Mouse (Mus musculus): ENCODE results near the gene Trp53rka.
"Not testable (repeated sequence)": the region's sequence is repeated elsewhere in the genome, so short reads cannot be mapped to it uniquely, and the experiment has no call there.

The Trp53rka gene

DNA sequence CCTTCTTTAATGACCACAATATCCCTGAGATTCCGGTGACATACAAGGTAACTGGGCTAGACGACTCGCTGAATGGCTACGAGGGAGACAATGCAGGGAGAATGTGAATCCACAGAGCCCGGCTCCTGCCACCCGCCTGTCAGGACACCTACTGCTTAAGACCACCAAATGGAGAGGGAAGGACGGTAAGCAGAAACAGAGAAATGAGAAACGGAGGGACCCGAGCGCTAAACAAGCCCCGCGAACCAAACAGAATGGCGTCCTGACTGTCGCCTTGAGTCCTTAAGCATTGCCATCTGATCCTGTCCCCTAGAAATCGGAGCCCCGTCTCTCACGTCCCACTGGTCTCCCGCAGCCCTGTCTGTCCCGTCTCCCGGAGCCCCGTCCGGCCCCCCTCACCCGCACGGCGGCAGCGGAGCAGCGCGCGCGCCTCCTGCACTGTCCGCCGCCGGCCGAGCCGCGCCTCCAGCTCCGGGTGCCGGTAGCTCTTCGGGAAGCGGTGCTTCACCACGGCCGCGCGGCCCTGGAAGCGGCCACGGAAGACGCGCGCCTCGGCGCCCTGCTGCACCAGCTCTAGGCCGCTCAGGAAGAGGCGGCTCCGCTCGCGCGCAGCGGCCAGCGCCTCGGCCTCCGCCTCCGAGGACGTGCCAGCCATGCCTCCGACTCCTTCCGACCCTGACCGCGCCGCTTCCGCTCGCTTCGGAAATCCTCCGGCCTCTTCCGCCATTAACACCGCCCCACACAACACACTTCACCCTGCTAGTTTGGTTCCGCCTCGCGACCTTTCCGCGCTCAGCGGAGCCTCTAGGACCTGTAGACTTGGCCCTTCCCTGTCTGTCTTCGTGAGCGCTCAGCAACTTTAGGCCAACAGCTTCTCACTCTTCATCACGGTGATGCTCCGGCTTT, at the start of gene Trp53rka:
Gene Trp53rka, minus strand, starts transcription at position 677 of the 906 bp plus-strand sequence.
- peak; percentile 41 to 68 for DNase-seq (ENCODE audit: low spot score in 2 of 2)

DNA sequence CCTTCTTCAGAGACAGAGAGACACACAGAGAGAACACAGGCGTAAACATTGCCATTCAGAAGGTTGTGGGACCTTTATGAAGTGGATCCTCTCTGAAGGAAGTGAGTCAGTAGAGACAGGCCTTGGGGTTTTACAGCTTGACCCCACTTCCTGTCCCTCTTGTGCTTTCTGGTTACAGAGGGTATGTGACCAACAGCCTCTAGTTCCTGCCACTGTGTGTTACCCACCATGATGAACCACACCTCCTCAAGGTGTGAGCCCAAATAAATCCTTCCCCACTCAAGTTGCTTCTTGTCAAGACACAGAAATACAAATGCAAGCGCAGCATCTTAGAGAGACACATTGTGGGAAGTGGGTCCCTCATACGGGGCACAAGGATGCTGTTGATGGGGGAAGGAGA, 47.9 kb upstream of the Trp53rka start:
- no peak for DNase-seq (ENCODE audit: low spot score in 2 of 2)

DNA sequence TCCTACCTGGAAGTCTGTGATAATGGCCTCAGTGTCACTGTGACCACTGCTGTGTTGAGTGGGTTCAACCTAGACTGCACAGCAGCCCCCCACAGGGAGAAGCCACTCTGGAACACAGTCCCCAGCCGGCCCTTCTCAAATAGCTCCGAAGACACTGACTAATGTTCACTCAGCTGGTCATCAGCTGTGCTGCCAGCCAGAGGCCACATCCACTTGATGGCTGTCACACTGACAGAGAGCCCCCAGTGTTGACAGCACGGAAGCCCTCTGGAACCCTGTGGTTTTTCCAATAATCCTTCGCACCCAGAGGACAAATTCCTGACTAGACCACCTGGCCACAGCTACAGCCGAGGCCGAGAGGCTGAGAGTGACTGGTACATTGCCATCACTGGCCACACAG, 40.7 kb upstream of the Trp53rka start:
- DNase-seq (ENCODE audit: low spot score in 2 of 2), result no peak

DNA sequence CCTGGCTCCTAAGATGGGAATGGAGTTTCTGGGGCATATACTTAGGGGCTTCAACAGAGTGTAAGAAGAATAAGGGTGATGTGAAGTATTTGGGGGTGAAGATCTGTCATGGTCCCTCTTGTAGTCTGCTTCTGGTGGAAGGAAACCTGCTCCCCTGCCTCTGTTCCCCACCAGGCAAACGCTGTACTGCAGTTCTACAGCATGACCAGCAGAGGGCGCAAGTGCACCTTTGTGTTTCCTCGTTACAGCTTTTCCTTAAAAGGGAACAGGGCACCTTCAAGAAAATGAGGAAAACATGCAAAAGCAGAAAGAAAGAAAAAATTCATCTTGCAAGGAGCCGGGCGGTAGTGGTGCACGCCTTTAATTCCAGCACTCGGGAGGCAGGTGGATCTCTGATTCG, 36.0 kb upstream of the Trp53rka start:
- peak in 1 of 2 experiments; percentile 22 for DNase-seq (ENCODE audit: low spot score in 2 of 2)

DNA sequence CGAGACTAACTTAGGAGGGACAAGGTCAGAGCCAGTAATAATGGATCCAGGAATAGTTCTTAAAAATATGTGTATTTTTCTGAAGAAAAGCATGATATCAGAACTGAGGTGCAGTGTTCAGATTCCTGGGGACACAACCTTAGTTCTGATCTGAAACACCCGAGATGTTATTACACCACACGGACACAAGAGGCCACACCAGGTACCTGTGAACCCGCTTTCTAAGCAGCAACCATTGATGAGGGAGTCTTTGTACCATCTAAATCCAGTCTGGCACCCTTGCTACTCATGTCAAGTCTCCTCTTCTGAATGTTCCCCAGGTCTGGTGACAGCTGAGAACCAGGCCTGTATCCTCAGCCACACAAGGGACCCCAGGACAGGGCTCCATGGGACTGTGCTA, 32.5 kb upstream of the Trp53rka start:
- no peak for DNase-seq (ENCODE audit: low spot score in 2 of 2)

DNA sequence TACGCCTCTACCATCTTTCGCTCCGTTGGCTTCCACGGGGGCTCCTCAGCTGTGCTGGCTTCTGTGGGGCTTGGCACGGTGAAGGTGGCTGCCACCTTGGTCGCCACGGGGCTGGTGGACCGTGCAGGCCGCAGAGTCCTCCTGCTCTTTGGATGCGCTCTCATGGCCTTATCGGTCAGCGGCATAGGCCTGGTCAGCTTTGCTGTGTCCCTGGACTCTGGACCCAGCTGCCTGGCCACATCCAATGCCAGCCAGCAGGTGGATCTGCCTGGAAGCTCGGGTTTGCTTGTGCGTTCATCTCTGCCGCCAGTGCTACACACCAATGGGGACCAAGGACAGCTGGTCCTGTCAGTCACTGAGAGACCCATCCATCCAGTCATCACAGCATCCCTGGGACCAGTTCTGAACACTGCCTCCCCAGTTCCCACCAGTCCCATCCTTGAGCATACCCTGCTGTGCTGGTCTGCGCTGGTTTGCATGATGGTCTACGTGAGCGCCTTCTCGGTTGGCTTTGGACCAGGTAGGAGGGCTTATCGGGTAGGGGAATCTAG, 22.1 kb upstream of the Trp53rka start:
- no peak for DNase-seq (ENCODE audit: low spot score in 2 of 2)

DNA sequence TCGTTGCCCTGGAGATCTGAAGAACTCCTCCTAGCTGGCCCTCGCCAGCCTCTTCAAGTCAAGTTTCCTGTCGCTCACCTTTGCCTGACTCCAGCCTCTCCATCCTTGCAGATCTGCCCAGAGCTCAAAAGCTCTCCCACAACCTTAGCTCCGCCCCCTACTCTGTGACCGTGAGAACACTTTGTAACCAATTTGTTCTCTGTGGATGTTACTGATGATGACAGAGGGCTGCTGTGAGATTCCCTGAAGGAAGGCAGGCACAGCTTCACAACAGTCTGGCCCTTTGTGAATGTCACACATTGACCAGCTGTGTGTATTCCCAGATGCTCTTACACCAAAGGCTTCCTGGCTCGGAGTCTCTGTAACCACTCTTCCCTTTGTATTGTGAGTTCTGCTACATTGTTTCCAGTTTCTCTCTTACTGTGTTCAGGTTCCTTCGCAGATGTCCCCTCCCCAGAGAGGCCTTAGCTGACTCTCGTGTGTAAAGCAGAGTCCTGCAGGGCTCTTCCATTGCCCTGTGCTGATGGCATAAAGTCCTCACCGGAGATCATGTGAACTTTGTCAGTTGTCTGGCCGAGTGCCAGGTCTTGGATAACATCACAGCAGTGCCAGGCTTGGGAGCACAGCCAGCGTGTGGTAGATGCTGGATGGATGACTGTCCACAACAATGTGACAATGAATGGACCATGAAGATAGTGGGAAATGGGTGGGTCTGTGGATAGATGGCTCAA, 19.9 kb upstream of the Trp53rka start:
- DNase-seq (ENCODE audit: low spot score in 2 of 2), result no peak

DNA sequence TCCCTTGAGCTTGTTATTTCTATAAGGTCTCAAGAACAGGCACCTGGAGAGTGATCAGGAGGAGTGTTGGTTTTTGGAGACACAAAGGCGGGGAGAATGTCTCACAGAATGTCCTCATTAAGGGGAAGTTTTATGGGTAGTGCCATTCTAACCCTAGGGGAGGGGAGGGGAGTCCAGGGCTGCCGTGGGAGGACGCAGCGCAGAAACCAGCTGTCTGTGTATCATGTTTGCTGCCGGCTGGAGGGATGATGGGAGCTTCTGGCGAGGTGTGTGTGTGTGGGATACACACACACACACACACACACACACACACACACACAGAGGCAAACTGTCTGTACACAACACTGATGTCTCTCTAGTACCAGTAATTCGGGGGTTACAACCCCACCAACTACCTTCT, 19.3 kb upstream of the Trp53rka start:
- no peak for DNase-seq (ENCODE audit: low spot score in 2 of 2)

DNA sequence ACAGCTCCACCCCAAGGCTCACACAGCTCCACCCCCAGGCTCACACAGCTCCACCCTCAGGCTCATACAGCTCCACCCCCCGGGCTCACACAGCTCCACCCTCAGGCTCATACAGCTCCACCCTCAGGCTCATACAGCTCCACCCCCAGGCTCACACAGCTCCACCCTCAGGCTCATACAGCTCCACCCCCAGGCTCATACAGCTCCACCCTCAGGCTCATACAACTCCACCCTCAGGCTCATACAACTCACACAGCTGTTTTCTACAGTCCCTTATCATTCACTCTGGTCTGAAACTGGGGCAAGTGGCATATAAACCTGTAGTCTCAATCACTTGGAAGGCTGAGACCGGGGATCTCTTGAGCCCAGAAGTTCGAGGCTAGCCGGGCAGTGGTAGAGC, 18.4 kb upstream of the Trp53rka start:
- DNase-seq (ENCODE audit: low spot score in 2 of 2), result not testable (repeated sequence)

DNA sequence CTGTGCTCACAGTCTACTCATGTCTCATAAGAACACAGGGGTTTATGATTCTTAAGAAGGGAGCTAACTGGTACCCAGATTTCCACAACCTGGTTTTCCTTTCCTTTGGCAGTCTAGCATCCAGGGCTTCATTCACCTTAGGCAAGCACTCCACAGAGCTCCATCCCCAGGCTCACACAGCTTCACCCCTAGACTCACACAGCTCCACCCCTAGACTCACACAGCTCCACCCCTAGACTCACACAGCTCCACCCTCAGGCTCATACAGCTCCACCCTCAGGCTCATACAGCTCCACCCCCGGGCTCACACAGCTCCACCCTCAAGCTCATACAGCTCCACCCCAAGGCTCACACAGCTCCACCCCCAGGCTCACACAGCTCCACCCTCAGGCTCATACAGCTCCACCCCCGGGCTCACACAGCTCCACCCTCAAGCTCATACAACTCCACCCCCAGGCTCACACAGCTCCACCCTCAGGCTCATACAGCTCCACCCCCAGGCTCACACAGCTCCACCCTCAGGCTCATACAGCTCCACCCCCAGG, 17.9 kb upstream of the Trp53rka start:
- not testable (repeated sequence) for DNase-seq (ENCODE audit: low spot score in 2 of 2)

DNA sequence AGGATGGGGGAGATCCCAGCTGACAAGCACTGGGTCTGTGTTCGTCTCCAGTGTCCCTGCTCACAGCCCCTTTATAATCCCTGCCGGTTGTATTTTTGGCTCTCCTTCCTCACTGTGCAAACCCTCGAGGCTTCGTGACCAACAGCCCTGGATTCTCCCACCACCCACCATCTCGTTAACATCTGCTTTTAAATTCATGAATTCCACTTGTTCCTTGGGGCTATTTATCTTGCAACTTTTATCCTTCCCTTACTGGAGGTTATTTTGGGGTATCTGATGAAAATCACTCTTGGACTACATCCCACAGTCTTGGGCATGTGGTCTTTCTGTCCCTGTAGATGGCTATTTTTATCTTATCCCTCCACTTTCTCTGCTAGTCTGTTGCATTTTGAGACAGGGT, 17.3 kb upstream of the Trp53rka start:
- no peak for DNase-seq (ENCODE audit: low spot score in 2 of 2)

DNA sequence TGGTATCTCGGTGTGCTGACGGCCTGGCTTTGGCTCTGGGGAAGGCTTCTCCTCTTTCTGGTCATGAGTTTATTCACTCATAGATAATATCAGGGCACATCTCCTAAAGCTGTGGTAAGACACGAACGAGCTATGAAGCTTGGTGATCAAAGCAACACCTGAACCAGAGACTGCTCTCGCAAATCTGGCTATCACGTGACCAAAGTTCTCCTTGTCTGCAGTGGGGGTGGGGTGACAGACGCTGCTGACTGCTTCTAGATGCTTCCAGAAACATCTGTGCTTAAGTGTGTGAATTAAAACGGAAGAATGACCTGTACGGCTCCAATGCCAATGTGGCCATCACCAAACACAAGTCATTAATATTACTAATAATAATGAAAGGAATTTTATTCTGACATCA, 16.6 kb upstream of the Trp53rka start:
- no peak for DNase-seq (ENCODE audit: low spot score in 2 of 2)

DNA sequence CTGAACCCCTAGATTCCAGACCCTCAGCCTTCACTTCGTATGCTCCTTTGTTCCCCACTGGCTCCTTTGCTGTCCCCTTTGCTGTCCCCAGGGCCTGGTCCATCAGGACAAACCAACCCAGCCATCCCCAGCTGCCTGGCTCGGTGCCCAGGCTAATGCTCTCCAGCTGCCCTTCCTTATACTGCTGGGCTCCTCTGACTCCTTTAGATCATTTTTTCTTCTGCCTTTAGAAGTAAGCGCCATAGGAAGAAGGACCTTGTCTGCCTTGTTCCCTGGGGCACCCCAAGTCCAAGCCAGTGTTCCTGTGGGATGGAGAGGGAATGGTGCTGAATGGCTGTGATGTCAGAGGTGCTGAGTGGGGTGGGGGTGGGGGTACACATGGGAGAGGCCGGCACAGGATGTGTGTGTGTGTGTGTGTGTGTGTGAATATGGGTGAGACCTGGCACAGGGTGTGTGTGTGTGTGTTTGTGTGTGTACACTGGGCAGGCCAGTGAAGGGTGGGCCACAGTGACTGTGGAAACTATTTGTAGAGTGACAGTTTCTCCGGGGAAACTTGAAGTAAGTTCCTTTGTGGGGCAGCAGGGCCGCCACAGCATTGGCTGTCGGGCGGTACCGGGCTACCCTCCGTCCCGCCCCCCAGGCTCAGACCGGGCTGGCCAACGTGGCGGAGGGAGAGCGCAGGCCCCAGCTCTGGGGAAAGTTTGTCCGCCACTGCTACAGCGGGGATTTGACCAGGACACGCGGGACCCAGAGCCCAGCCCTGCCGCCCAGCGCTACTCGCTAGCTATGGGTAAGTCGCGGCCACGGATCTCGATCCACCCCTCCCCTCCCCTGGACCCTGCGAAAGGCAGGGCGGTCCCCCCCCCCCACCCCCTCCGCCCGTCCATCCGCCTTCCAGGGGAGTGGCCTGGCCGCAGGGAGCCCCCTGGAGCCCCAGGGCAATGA, 10.4 kb upstream of the Trp53rka start, which contains the start of gene Slc2a10:
Gene Slc2a10, plus strand, starts transcription at position 529 of the 945 bp plus-strand sequence.
- no peak for DNase-seq (ENCODE audit: low spot score in 2 of 2)

DNA sequence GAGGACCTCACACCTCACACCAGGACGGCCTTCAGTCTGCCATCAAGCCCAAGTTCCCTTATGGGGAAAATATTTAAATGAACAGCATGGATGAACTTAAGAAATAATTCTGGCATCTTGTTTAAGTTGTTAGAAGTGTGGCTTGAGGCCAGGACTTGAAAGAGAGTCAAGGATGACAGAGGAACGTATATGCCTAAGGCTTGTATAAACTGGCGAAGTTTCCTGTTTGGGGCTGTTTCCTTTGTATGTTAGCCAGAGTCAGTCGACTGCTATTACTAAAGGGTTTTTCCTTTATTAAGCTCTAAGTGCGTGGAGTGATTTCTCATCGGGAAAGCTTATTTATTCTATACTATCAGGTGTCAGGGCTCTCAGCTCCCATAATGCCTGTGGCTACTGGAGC, 5.7 kb upstream of the Trp53rka start:
- no peak for DNase-seq (ENCODE audit: low spot score in 2 of 2)

DNA sequence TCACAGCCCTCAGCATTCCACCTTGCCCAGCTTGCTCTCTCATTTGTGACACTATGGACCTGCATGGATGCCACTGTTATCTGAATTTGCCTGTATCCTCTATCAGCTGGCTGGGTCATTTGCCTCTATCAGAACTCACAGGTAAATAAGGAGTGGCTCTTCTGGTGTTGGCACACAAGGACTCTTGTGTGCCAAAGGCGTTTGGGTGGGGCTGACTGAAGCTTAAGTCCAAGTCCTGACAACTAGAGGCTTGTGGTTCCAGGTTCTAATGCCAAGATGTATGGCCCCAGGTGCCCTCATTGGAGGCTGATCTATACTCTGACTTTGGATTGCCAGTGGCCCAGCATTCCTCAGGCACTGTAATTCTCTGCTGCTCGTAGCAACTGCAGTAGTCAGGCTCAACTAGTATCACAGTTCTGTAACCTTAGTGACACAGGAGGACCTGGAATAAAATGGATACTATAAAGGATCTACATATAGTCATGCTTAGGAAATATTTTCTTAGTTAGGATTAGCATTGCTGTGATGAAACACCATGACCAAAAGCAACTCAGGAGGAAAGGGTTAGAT, 4.7 kb upstream of the Trp53rka start:
- no peak for DNase-seq (ENCODE audit: low spot score in 2 of 2)

DNA sequence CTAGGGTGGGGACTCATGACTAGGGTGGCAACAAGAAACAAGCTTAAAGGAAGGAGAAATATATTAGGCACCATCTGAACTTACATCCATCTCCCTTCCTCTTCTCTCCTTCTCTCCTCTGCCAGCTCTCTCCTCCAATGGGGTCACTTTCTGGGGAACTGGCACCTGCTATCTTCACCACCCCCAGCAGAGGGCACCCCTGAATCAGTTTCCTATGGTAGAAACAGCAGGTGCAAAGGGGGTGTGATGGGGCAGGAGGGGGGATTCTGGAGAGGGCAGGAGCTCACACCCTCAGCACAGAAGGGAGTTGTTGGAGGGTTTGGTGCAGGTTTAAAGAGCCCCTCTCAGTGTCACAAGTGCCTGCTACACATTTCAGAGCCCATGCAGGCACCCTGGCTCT, 3.1 kb upstream of the Trp53rka start:
- DNase-seq (ENCODE audit: low spot score in 2 of 2), result peak in 1 of 2 experiments; percentile 42

DNA sequence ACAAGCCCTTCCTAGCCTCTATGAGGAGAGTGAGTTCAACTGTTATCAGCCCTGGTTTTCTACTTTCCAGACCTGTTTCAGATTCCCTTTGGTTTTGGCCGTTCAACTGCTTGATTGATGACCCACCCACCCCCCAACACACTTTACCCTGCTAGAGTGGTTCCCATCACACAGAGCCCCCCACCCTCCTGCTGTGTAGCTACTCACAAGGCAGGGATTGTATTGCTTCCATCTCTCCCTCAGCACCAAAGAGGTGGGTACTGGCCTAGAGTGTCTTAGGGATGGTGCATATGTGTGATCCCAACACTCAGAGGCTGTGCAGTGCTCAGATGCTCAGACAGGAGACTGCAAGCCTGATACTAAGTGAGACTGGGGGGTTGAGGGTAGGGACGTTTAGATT, 1.4 kb upstream of the Trp53rka start:
- DNase-seq (ENCODE audit: low spot score in 2 of 2), result no peak

DNA sequence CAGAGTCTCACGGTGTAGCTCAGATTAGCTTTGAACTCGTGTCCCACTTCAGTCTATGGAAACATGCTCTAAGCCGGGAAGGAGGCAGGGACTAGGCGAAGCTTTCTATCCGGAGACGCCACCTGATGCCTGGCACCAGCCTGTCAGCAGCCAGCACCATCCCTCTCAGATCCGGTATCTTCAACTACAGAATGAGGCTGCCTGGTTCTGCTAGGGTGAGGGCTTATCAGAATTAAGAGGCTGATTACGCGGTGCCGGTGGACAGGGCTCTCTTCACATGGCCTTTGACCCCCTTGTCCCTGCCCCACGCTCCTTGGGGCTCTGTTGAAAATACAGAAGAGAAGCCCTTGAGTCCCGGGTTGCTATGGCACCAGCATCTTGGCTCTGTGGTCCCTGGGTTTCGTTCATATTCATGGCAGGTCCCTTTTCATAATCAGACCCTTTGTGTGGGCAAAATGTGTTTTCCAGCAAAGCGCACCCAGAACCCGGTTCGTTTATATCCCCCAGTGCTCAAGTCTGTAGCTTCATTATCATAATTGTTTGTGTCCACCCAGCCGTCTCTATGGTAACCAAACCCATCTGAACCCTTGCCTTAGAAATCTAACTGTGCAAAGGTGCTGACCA, 575 bp upstream of the Trp53rka start:
- DNase-seq (ENCODE audit: low spot score in 2 of 2), result no peak

DNA sequence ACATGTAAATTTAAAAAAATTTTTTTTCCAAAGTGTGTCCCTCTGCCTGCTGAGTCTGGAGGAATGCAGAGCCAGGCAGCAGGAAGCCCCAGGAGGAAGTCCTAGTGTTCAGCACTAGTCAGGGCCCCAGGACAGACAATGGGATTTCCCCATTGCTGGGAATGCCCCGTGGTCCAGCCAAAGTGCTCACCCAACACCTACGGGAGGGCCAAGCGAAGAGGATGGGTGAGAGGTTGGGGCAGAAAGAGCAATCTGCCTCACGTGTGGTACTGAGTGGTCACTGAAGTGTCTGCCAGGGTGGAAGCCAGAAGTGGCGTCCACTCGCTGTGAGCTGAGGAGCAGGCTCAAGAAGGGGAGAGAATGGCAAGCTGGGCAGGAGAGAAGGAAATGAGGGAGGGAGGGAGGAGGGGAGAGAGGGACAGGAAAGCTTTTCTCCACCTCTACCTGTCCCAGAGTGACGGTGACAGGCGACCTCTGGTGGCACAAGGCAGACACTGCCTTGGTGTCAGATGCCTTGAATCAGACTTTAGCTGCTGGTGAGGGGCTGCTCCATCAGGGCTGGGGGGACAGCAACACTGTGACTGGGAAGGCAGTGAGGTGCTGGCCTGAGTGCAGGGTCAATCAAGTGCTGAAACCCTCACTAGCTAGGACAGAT, 6.1 kb downstream of the Trp53rka start:
- peak in 1 of 2 experiments; percentile 29 for DNase-seq (ENCODE audit: low spot score in 2 of 2)

DNA sequence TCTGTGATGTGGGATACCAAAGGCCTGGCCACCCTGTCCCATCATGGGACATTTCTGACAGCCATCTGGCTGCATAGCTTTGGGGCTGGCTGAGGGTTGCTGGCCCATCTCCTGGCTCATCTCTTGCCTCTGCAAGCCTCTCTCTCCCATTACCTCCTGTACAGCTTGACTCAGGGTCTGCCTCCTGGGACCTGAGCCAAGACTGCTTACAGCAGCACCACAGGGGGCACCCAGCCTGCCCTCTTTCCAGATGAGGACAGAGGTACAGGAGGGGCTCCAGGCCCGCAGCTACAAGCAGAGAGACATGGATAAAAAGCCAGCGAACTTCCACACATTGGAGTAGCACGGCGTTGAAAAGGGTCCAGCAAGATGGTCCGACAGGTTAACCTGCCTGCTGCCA, 6.7 kb downstream of the Trp53rka start:
- DNase-seq (ENCODE audit: low spot score in 2 of 2), result no peak

Data from spleen, postnatal 14 days (tissue).